Mouse (Mus musculus): Measurements from ENCODE around the gene Faap100.

DNA sequence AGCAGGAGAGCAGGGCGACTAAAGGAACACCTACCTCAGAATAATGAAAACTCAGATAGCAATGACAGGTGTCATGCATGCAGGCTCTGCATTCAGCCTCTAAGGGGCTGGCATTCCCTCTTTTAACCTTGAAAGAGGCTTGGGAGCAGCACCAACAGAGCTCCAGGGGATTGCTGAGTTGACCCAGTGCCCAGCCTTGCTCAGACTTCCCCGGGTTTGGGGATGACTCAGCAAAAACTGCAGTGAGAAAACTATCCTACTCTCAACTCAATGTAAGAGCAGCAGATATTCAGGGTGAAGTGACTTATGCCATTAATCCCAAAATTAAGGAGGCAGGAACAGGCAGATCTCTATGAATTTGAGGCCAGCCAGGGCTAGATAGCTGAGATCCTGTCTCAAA is 8.6 kb upstream of the Faap100 start:
- TF ChIP-seq POLR2A (IDR thresholded peaks at IDR 0.05; ENCODE audit: low read depth, low read length) (no peak), CTCF (IDR thresholded peaks at IDR 0.05; ENCODE audit: extremely low read depth, insufficient read length, insufficient replicate concordance, low read depth, low read length) (no peak)

Data from small intestine, adult 2 months (tissue).